Mouse (Mus musculus): ENCODE measurements around the gene Nt5e.

Gene Nt5e

DNA sequence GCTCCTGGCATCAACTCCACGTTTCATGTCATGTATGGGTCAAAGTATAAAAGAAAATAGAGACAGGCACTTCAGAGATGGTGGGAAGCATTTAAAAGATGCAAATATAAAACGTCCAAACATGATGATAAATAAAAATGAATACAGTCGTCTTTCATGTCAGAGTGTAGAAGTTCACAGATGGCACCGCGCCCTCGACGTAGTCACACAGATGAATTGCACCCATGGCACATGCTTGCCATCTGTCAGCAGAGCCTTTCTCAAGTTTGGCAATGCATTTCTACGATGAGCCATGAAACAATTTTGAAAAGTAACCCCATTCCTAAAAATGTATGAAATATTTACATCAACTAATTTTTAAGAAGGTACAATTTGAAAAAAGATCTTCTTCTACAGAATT lies 67.9 kb downstream of the Nt5e start:
- DNase-seq, result peak in 1 of 2 experiments; percentile 47

DNA sequence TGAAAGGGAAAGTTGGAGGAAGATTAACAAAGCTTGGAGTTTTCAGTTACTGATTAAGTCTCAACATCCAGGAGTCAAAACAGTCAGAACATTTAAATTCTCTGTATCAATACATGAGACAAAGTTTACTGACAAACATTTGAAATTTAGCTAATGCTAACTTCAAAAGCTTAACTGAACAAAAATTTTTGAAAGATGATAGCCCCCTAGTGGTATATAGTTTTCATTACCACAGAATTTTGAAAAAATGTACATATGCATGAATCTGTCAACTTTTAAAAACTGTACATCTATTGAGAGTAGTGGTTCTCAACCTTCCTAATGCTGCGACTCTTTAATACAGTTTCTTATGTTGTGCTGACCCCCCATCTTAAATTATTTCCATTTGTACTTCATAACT lies 71.5 kb downstream of the Nt5e start:
- no peak for DNase-seq

DNA sequence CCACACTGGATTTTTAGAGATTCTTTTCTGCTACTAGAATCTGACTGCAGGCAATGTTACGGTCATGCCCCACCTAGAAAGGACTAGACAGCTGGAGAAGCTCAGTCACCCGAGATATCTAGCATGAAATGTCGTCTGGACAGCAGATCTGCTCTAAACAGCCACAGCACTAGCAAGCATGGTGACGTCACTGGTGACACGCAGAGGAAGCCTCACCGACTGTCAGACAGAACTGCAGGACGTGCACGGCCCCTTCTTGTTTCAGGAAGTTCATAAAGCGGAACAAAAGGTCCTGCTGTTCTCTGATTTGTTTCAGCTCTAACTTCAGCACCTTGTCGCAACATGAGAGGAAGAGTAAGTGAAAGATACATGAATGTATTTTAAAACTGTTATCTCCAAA lies 77.1 kb downstream of the Nt5e start:
- peak in 1 of 2 experiments; percentile 11 for DNase-seq

DNA sequence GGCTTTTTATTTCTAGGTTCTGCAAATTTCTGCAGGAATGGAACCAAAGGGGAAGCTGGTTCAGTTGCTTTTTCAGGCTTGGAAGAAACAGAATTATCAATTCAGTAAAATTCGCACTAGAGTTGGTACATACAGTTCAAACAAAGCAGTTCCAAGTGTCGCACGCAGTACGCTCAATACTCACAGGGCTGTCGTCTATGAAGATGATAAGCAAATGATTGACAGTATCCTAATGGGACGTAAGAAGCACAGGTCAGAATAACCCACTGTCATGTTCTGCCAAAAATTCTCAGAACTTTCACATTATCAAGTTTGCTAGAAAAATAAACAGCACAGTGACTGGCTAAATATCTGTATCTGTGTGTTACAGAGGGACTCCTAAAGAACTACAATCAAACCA lies 77.5 kb downstream of the Nt5e start:
- DNase-seq, result no peak

DNA sequence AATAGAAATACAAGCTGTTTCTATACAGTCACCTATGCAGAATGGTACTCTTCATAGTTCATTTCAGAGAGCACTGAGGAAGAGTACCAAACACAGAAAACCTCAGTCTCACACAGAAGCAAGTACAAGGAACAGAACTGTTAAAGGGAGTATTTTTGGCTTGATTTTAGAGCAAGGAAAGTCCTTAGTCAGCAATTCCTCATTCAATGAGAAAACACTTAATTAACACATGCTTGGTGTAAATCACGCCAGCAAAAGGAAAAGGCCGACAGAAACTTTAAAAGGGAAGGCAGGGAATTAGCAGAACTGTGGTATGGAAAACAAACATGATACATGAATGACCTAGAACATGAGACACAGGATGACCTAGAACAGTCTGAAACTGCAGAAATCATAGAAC lies 83.0 kb downstream of the Nt5e start:
- no peak for DNase-seq

DNA sequence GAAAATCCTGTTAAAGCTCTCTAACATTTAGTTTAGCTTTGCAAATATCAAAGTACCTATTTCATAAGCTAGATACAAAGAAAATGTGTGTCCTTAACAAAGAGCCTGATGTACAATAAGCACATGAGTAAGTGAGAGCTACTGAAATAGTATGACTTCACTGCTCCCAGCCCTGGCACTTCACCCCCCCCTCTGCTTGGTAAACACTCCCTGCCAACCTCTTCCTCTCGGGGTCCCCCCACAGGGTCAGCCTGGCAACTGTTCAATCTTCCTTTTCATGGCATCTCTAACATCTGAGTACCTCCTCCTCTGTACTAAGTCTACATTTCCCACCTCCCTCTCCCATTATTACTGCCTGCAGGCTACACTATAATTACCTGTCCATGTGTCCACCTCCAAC lies 89.8 kb downstream of the Nt5e start:
- DNase-seq, result no peak

Data from cerebellum, postnatal 25 days (tissue).